Mouse (Mus musculus) erythroblast, embryonic 14.5 days (primary cell): ENCODE measurements at regions not wholly inside any gene's neighbourhood (a gene's known extent, or its start where the extent isn't known, plus 50 kb on each side); places are given as distances from the start of the nearest gene placed in this dataset.

Experiments used
- H3K27me3 ChIP-seq: 2 replicates; pipeline ENCODE4 v1.6.1; 2012; ENCODE audit warnings: inconsistent platforms; ENCODE audit not compliant: control insufficient read depth
- H3K36me3 ChIP-seq: 2 replicates; pipeline ENCODE4 v1.6.1; 2012; ENCODE audit warnings: mild to moderate bottlenecking, inconsistent platforms; ENCODE audit not compliant: control insufficient read depth
- H3K4me1 ChIP-seq: 2 replicates; pipeline ENCODE4 v1.6.1; 2012; ENCODE audit warnings: inconsistent platforms; ENCODE audit not compliant: control insufficient read depth
- H3K4me3 ChIP-seq: replicated peaks from 2 replicates; pipeline ENCODE3; 2012; ENCODE audit warnings: moderate library complexity, mild to moderate bottlenecking, inconsistent platforms
- H3K9me3 ChIP-seq: 2 replicates; pipeline ENCODE4 v1.6.1; 2012; ENCODE audit warnings: low read length, inconsistent platforms, mixed read lengths; ENCODE audit not compliant: control insufficient read depth
- GATA1 ChIP-seq: IDR thresholded peaks from 2 replicates; pipeline ENCODE4 v1.6.1; 2012; ENCODE audit warnings: low read length, inconsistent platforms, mixed read lengths
- TAL1 ChIP-seq: IDR thresholded peaks from 3 replicates; pipeline ENCODE4 v1.6.1; 2012; ENCODE audit warnings: low read length, inconsistent platforms, mixed read lengths

- no peaks in the 10 kb centered on the region for H3K36me3 ChIP-seq
- 0 out of 2 replicates have a peak, but pooled peaks cover 6% of the 10 kb centered on the region for H3K27me3 ChIP-seq
- TF ChIP-seq TAL1: no peak
- H3K9me3 ChIP-seq: no peaks in the 10 kb centered on the region
- no peak overlapping the region for H3K4me3 ChIP-seq
- peaks cover 18% of the 10 kb centered on the region for H3K4me1 ChIP-seq
These were observed 67.6 kb upstream of the Tmem189 start for GRCm38 (mm10) chr2:167757157-167757780.

- H3K4me1 ChIP-seq: peaks cover 18% of the 10 kb centered on the region
These were observed 67.1 kb upstream of the Tmem189 start for GRCm38 (mm10) chr2:167756721-167757120.

GRCm38 (mm10) chr2:167754929-167755551 is 65.4 kb upstream of the Tmem189 start:
- no peaks in the 10 kb centered on the region for H3K36me3 ChIP-seq
- no peaks in the 10 kb centered on the region for H3K9me3 ChIP-seq
- H3K4me3 ChIP-seq: no peak overlapping the region
- no peak for TF ChIP-seq TAL1
- TF ChIP-seq GATA1: no peak
- H3K27me3 ChIP-seq: 0 out of 2 replicates have a peak, but pooled peaks cover 6% of the 10 kb centered on the region
- H3K4me1 ChIP-seq: peaks cover 14% of the 10 kb centered on the region

More at GRCm38 (mm10) chr2:167756721-167757120, 67.1 kb upstream of the Tmem189 start:
- Histone ChIP-seq H3K27me3 (0 out of 2 replicates have a peak, but pooled peaks cover 6% of the 10 kb centered on the region), H3K4me3 (no peak overlapping the region), H3K9me3 (no peaks in the 10 kb centered on the region), H3K36me3 (no peaks in the 10 kb centered on the region)
- no peak for TF ChIP-seq TAL1
- no peak for TF ChIP-seq GATA1

GRCm38 (mm10) chr2:167753898-167754297 is 64.3 kb upstream of the Tmem189 start:
- Histone ChIP-seq H3K27me3 (0 out of 2 replicates have a peak, but pooled peaks cover 6% of the 10 kb centered on the region), H3K36me3 (no peaks in the 10 kb centered on the region), H3K9me3 (no peaks in the 10 kb centered on the region), H3K4me1 (peaks cover 13% of the 10 kb centered on the region), H3K4me3 (no peak overlapping the region)
- TF ChIP-seq GATA1 (no peak), TAL1 (no peak)

GRCm38 (mm10) chr2:167752805-167753556 is 63.4 kb upstream of the Tmem189 start:
- H3K27me3 ChIP-seq: 0 out of 2 replicates have a peak, but pooled peaks cover 6% of the 10 kb centered on the region
- H3K4me3 ChIP-seq: no peak overlapping the region
- peaks cover 14% of the 10 kb centered on the region for H3K4me1 ChIP-seq
- H3K9me3 ChIP-seq: no peaks in the 10 kb centered on the region
- H3K36me3 ChIP-seq: no peaks in the 10 kb centered on the region
- TF ChIP-seq TAL1: no peak
- no peak for TF ChIP-seq GATA1

- Histone ChIP-seq H3K27me3 (0 out of 2 replicates have a peak, but pooled peaks cover 6% of the 10 kb centered on the region), H3K36me3 (no peaks in the 10 kb centered on the region), H3K4me3 (no peak overlapping the region), H3K4me1 (peaks cover 16% of the 10 kb centered on the region), H3K9me3 (no peaks in the 10 kb centered on the region)
- TF ChIP-seq TAL1 (no peak), GATA1 (no peak)
These were observed 62.0 kb upstream of the Tmem189 start for GRCm38 (mm10) chr2:167751585-167751984.

- TF ChIP-seq GATA1 (no peak), TAL1 (no peak)
- Histone ChIP-seq H3K27me3 (0 out of 2 replicates have a peak, but pooled peaks cover 3% of the 10 kb centered on the region), H3K4me3 (no peak overlapping the region), H3K9me3 (no peaks in the 10 kb centered on the region), H3K36me3 (no peaks in the 10 kb centered on the region), H3K4me1 (peaks cover 21% of the 10 kb centered on the region)
These were observed 58.7 kb upstream of the Tmem189 start for GRCm38 (mm10) chr2:167748297-167748696.

- TF ChIP-seq GATA1 (no peak), TAL1 (no peak)
- no peaks in the 10 kb centered on the region for H3K9me3 ChIP-seq
- H3K36me3 ChIP-seq: no peaks in the 10 kb centered on the region
- H3K27me3 ChIP-seq: no peaks in the 10 kb centered on the region
- peaks cover 21% of the 10 kb centered on the region for H3K4me1 ChIP-seq
- H3K4me3 ChIP-seq: no peak overlapping the region
These were observed 57.7 kb upstream of the Tmem189 start for GRCm38 (mm10) chr2:167747164-167747843.

GRCm38 (mm10) chr2:167746344-167746743 is 56.7 kb upstream of the Tmem189 start:
- peaks cover 21% of the 10 kb centered on the region for H3K4me1 ChIP-seq
- H3K4me3 ChIP-seq: no peak overlapping the region
- no peaks in the 10 kb centered on the region for H3K36me3 ChIP-seq

More at GRCm38 (mm10) chr2:167746344-167746743, 56.7 kb upstream of the Tmem189 start:
- no peaks in the 10 kb centered on the region for H3K27me3 ChIP-seq
- H3K9me3 ChIP-seq: no peaks in the 10 kb centered on the region
- no peak for TF ChIP-seq TAL1
- no peak for TF ChIP-seq GATA1
